Mouse (Mus musculus): Measurements from ENCODE around the gene Sept10. TPM values are rescaled to one million over a fixed set of nuclear protein-coding genes. Genes with fewer than 3 reads are reported as not detected.

The Sept10 gene
- polyA plus RNA-seq, 1 experiment from 2014 or later: 19.1 TPM

Other genes starting within 250 kb of the Sept10 start
- gene Sowahc, start 106 bp upstream of the Sept10 start, polyA plus RNA-seq (2015; fragmentation: Nextera tagmentation; extraction: Ambion mirVana): 15.2 and 15.8 TPM in 2 replicates
- 32.7 and 41.9 TPM in 2 replicates for gene P4ha1, start 101.4 kb upstream of the Sept10 start, polyA plus RNA-seq (2015; fragmentation: Nextera tagmentation; extraction: Ambion mirVana)
- not detected in 2 replicates for gene Gm10273, start 173.8 kb upstream of the Sept10 start, polyA plus RNA-seq (2015; fragmentation: Nextera tagmentation; extraction: Ambion mirVana)
- not detected in 2 replicates for gene Pla2g12b, start 181.8 kb upstream of the Sept10 start, polyA plus RNA-seq (2015; fragmentation: Nextera tagmentation; extraction: Ambion mirVana)
- 0.20 and 0.21 TPM in 2 replicates for gene Oit3, start 219.9 kb upstream of the Sept10 start, polyA plus RNA-seq (2015; fragmentation: Nextera tagmentation; extraction: Ambion mirVana)